Mouse (Mus musculus) small intestine, adult 2 months (tissue): ENCODE measurements around the gene Tmem176a.

Experiments used
- CTCF ChIP-seq: fragments of 200-500 bp; IDR thresholded peaks from 2 replicates; pipeline ENCODE4 v1.5.1; 2012; ENCODE audit warnings: low read depth, mild to moderate bottlenecking, control low read depth, inconsistent platforms, low read length, moderate library complexity, mixed read lengths; ENCODE audit not compliant: insufficient replicate concordance, insufficient read length; ENCODE audit errors: extremely low read depth
- POLR2A ChIP-seq: fragments of 200-500 bp; IDR thresholded peaks from 2 replicates; pipeline ENCODE4 v1.6.1; 2012; ENCODE audit warnings: low read depth, mild to moderate bottlenecking, control low read depth, inconsistent platforms, low read length, moderate library complexity

- TF ChIP-seq POLR2A = peak; percentile 72; the same call in 1 of the 2 replicates
- no peak for TF ChIP-seq CTCF
Measured at GRCm38 (mm10) chr6:48876510-48877135, 35.9 kb downstream of the Tmem176a start.
